Mouse (Mus musculus) heart, postnatal 0 days (tissue): ENCODE data around the gene Prkcb.

Source experiments
- CTCF ChIP-seq: IDR thresholded peaks from 2 replicates; pipeline ENCODE4 v1.5.1; 2016; ENCODE audit warnings: antibody characterized with exemption, control low read depth, low read depth
- EP300 ChIP-seq: IDR thresholded peaks from 2 replicates; pipeline ENCODE4 v1.6.1; 2016; ENCODE audit warnings: antibody characterized with exemption, low read depth

DNA sequence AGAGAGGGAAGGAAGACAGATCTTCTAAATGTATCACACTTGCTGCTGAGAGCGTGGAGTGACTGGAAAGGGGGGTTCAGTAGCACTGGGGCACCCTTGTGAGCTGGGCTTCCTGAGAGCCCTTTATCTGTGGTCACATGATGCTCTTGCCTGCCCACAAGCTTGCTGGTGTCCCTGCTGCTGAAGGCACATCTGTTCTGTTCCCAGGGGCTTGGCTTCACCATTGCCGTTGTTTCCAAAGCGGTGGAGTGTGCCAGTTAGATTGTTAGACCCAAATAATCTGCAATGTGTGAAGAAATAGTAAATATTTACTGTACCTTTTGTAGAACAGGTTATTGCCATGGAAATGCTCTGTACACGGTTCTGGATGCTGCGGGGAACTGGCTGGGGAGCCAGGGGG is 101.6 kb downstream of the Prkcb start:
- TF ChIP-seq EP300: no peak
- no peak for TF ChIP-seq CTCF
